Mouse (Mus musculus) heart, embryonic 15.5 days (tissue): ENCODE results near the gene Tnfrsf18. TPM values are rescaled to one million over a fixed set of nuclear protein-coding genes. Genes with fewer than 3 reads are reported as not detected.

Source experiments
- ATAC-seq: fragments of 200-750 bp; cut with Nextera tagmentation; replicated peaks from 2 replicates; pipeline ENCODE4 v1.8.0; 2017; ENCODE audit warnings: low read depth, moderate TSS enrichment; ENCODE audit not compliant: insufficient number of reproducible peaks, insufficient read depth, low FRiP score
- H3K27ac ChIP-seq: fragments of 300-500 bp; sonication (generic); 2 replicates; pipeline ENCODE4 v1.5.1; 2015; ENCODE audit warnings: mild to moderate bottlenecking, inconsistent platforms
- H3K27me3 ChIP-seq: fragments of 300-500 bp; sonication (generic); 2 replicates; pipeline ENCODE4 v1.6.1; 2015; ENCODE audit warnings: inconsistent platforms
- H3K36me3 ChIP-seq: fragments of 300-500 bp; sonication (generic); 2 replicates; pipeline ENCODE4 v1.6.1; 2015; ENCODE audit warnings: mild to moderate bottlenecking, inconsistent platforms
- H3K4me1 ChIP-seq: fragments of 300-500 bp; sonication (generic); replicated peaks from 2 replicates; pipeline ENCODE4 v1.6.1; 2015; ENCODE audit warnings: inconsistent platforms
- H3K4me2 ChIP-seq: fragments of 300-500 bp; sonication (generic); 2 replicates; pipeline ENCODE4 v1.6.1; 2015; ENCODE audit warnings: inconsistent platforms, mild to moderate bottlenecking, moderate library complexity
- H3K4me3 ChIP-seq: fragments of 300-500 bp; sonication (generic); 2 replicates; pipeline ENCODE4 v1.5.1; 2015; ENCODE audit warnings: mild to moderate bottlenecking, inconsistent platforms
- H3K9ac ChIP-seq: fragments of 300-500 bp; sonication (generic); 2 replicates; pipeline ENCODE4 v1.6.1; 2015; ENCODE audit warnings: mild to moderate bottlenecking, inconsistent platforms
- H3K9me3 ChIP-seq: fragments of 300-500 bp; sonication (generic); replicated peaks from 2 replicates; pipeline ENCODE4 v1.6.1; 2016; ENCODE audit warnings: inconsistent platforms
- WGBS: fragments of 180-500 bp; shearing (Covaris S2); methylation state at CpG from one replicate; pipeline ENCODE4 v1.1.7; 2015; ENCODE audit warnings: mixed read lengths; 5-methylcytosine and 5-hydroxymethylcytosine counted together
- polyA plus RNA-seq: library from polyadenylated mRNA; unstranded; fragments of >200 nt; fragmentation: Nextera tagmentation; extraction: Ambion mirVana; gene quantifications from 2 replicates; pipeline ENCODE4 v1.2.1, GENCODE M21; 2015

Tnfrsf18 gene
- polyA plus RNA-seq, 1 experiment from 2014 or later, result 1.9 TPM

- H3K27ac ChIP-seq, result no peak overlapping the region
- no peak overlapping the region for H3K9ac ChIP-seq
- H3K4me1 ChIP-seq, result peaks cover 33% of the 10 kb centered on the region
- no peak overlapping the region for H3K4me2 ChIP-seq
- H3K27me3 ChIP-seq, result peaks cover 30% of the 10 kb centered on the region
- ATAC-seq, result no peak
- WGBS, result 43% methylated on average over 6 of the region's 6 CpGs
- H3K4me3 ChIP-seq, result no peak overlapping the region
- no peaks in the 10 kb centered on the region for H3K36me3 ChIP-seq
- H3K9me3 ChIP-seq, result no peaks in the 10 kb centered on the region
Observed at GRCm38 (mm10) chr4:156033476-156034119, 7.6 kb downstream of the Tnfrsf18 start.

GRCm38 (mm10) chr4:156034301-156034700 lies 8.3 kb downstream of the Tnfrsf18 start:
- 70% methylated on average over 4 of the region's 4 CpGs for WGBS

GRCm38 (mm10) chr4:156034901-156035300 lies 8.9 kb downstream of the Tnfrsf18 start:
- Histone ChIP-seq H3K27ac (no peak overlapping the region), H3K9ac (0 out of 2 replicates have a peak overlapping the region, but pooled peaks have one; percentile 27), H3K27me3 (peaks cover 30% of the 10 kb centered on the region), H3K4me3 (peak overlapping the region; percentile 32), H3K9me3 (no peaks in the 10 kb centered on the region), H3K4me1 (peaks cover 33% of the 10 kb centered on the region), H3K4me2 (peak overlapping the region; percentile 59), H3K36me3 (no peaks in the 10 kb centered on the region)
- 9% methylated on average over 25 of the region's 25 CpGs for WGBS
- no peak for ATAC-seq

More at GRCm38 (mm10) chr4:156034301-156034700, 8.3 kb downstream of the Tnfrsf18 start:
- no peaks in the 10 kb centered on the region for H3K9me3 ChIP-seq
- no peak overlapping the region for H3K27ac ChIP-seq
- no peak overlapping the region for H3K4me3 ChIP-seq
- H3K27me3 ChIP-seq, result peaks cover 30% of the 10 kb centered on the region
- H3K36me3 ChIP-seq, result no peaks in the 10 kb centered on the region
- ATAC-seq, result no peak
- no peak overlapping the region for H3K4me2 ChIP-seq
- H3K9ac ChIP-seq, result no peak overlapping the region
- H3K4me1 ChIP-seq, result peaks cover 33% of the 10 kb centered on the region

GRCm38 (mm10) chr4:156044754-156045153 lies 18.8 kb downstream of the Tnfrsf18 start:
- Histone ChIP-seq H3K27ac (no peak overlapping the region), H3K36me3 (no peaks in the 10 kb centered on the region), H3K9ac (no peak overlapping the region), H3K4me2 (no peak overlapping the region), H3K4me1 (no peaks in the 10 kb centered on the region), H3K27me3 (no peaks in the 10 kb centered on the region), H3K4me3 (no peak overlapping the region), H3K9me3 (no peaks in the 10 kb centered on the region)
- ATAC-seq, result no peak
- 61% methylated on average over 5 of the region's 5 CpGs for WGBS

GRCm38 (mm10) chr4:156049779-156050178 lies 23.8 kb downstream of the Tnfrsf18 start:
- Histone ChIP-seq H3K9ac (no peak overlapping the region), H3K9me3 (no peaks in the 10 kb centered on the region), H3K36me3 (no peaks in the 10 kb centered on the region), H3K4me3 (no peak overlapping the region), H3K27ac (no peak overlapping the region), H3K4me2 (no peak overlapping the region), H3K4me1 (peaks cover 28% of the 10 kb centered on the region), H3K27me3 (no peaks in the 10 kb centered on the region)
- WGBS, result 47% methylated on average over 3 of the region's 3 CpGs
- ATAC-seq, result no peak

- H3K4me2 ChIP-seq, result no peak overlapping the region
- H3K27me3 ChIP-seq, result no peaks in the 10 kb centered on the region
- no peak for ATAC-seq
- H3K36me3 ChIP-seq, result no peaks in the 10 kb centered on the region
- WGBS, result 51% methylated on average over 6 of the region's 6 CpGs
- no peak overlapping the region for H3K27ac ChIP-seq
- no peaks in the 10 kb centered on the region for H3K9me3 ChIP-seq
- H3K4me1 ChIP-seq, result peaks cover 28% of the 10 kb centered on the region
- H3K9ac ChIP-seq, result no peak overlapping the region
- H3K4me3 ChIP-seq, result no peak overlapping the region
Observed at GRCm38 (mm10) chr4:156050391-156050980, 24.5 kb downstream of the Tnfrsf18 start.

GRCm38 (mm10) chr4:156053113-156053512 lies 27.1 kb downstream of the Tnfrsf18 start:
- H3K36me3 ChIP-seq, result no peaks in the 10 kb centered on the region
- no peak overlapping the region for H3K4me2 ChIP-seq
- peak; percentile 45; the same call in 1 of the 2 replicates for ATAC-seq
- H3K27me3 ChIP-seq, result no peaks in the 10 kb centered on the region
- no peak overlapping the region for H3K4me3 ChIP-seq
- 39% methylated on average over 4 of the region's 4 CpGs for WGBS
- H3K9me3 ChIP-seq, result no peaks in the 10 kb centered on the region
- H3K9ac ChIP-seq, result no peak overlapping the region
- H3K4me1 ChIP-seq, result peaks cover 28% of the 10 kb centered on the region
- H3K27ac ChIP-seq, result peak overlapping the region; percentile 58

GRCm38 (mm10) chr4:156054130-156054529 lies 28.2 kb downstream of the Tnfrsf18 start:
- Histone ChIP-seq H3K9ac (no peak overlapping the region), H3K4me3 (no peak overlapping the region), H3K27me3 (0 out of 2 replicates have a peak, but pooled peaks cover 2% of the 10 kb centered on the region), H3K36me3 (no peaks in the 10 kb centered on the region), H3K4me2 (no peak overlapping the region), H3K27ac (no peak overlapping the region), H3K4me1 (peaks cover 28% of the 10 kb centered on the region), H3K9me3 (no peaks in the 10 kb centered on the region)
- 72% methylated on average over 4 of the region's 4 CpGs for WGBS
- no peak for ATAC-seq

GRCm38 (mm10) chr4:156054606-156055005 lies 28.6 kb downstream of the Tnfrsf18 start:
- H3K27ac ChIP-seq, result no peak overlapping the region
- H3K9ac ChIP-seq, result no peak overlapping the region
- no peak overlapping the region for H3K4me3 ChIP-seq
- peaks cover 28% of the 10 kb centered on the region for H3K4me1 ChIP-seq
- H3K36me3 ChIP-seq, result no peaks in the 10 kb centered on the region
- H3K27me3 ChIP-seq, result 0 out of 2 replicates have a peak, but pooled peaks cover 2% of the 10 kb centered on the region
- 89% methylated on average over 6 of the region's 6 CpGs for WGBS
- H3K4me2 ChIP-seq, result no peak overlapping the region
- ATAC-seq, result no peak
- H3K9me3 ChIP-seq, result no peaks in the 10 kb centered on the region

GRCm38 (mm10) chr4:156055173-156055572 lies 29.2 kb downstream of the Tnfrsf18 start:
- Histone ChIP-seq H3K4me2 (no peak overlapping the region), H3K4me3 (no peak overlapping the region), H3K27ac (no peak overlapping the region), H3K27me3 (0 out of 2 replicates have a peak, but pooled peaks cover 2% of the 10 kb centered on the region), H3K36me3 (no peaks in the 10 kb centered on the region), H3K4me1 (peaks cover 28% of the 10 kb centered on the region), H3K9me3 (no peaks in the 10 kb centered on the region), H3K9ac (no peak overlapping the region)
- ATAC-seq, result no peak
- WGBS, result 87% methylated on average over 5 of the region's 5 CpGs

- 0 out of 2 replicates have a peak, but pooled peaks cover 2% of the 10 kb centered on the region for H3K27me3 ChIP-seq
- H3K4me2 ChIP-seq, result no peak overlapping the region
- ATAC-seq, result no peak
- 65% methylated on average over 10 of the region's 10 CpGs for WGBS
- H3K4me3 ChIP-seq, result peak overlapping the region; percentile 12; the same call in 1 of the 2 replicates
- H3K4me1 ChIP-seq, result peaks cover 11% of the 10 kb centered on the region
- H3K27ac ChIP-seq, result no peak overlapping the region
- H3K9ac ChIP-seq, result 0 out of 2 replicates have a peak overlapping the region, but pooled peaks have one; percentile 1
- H3K9me3 ChIP-seq, result no peaks in the 10 kb centered on the region
- H3K36me3 ChIP-seq, result no peaks in the 10 kb centered on the region
Observed at GRCm38 (mm10) chr4:156057702-156058101, 31.7 kb downstream of the Tnfrsf18 start.
